Mouse (Mus musculus) hematopoietic stem cell, adult 5-6 weeks (primary cell): ENCODE results near the gene Hlcs. TPM values are rescaled to one million over a fixed set of nuclear protein-coding genes. Genes with fewer than 3 reads are reported as not detected.

ENCODE experiments used
- ATAC-seq, 2 experiments: fragments of 125-278 bp in 1 of 2; replicated peaks in 1 of 2; 2 replicates each; pipeline ENCODE4 v1.8.0; 2016 to 2017; ENCODE audit warnings: inconsistent platforms in 2 of 2, mild to moderate bottlenecking in 2 of 2, moderate number of reproducible peaks in 2 of 2, low read depth in 1 of 2, moderate TSS enrichment in 1 of 2; ENCODE audit not compliant: low FRiP score in 2 of 2, poor library complexity in 2 of 2, severe bottlenecking in 2 of 2, insufficient read depth in 1 of 2, low TSS enrichment in 1 of 2
- total RNA-seq: library from RNA; stranded (forward); fragments of 172-1452, 232-1000 nt; gene quantifications from 2 replicates; pipeline ENCODE4 v1.2.3, GENCODE M21; 2017

The Hlcs gene
- total RNA-seq, 1 experiment from 2014 or later, result 11.7 TPM

GRCm38 (mm10) chr16:94084711-94085602, 228.4 kb downstream of the Hlcs start, which contains the start of gene Sim2:
Sim2 (plus strand) TSS chr16:94084931.
- ATAC-seq, result no peak

DNA sequence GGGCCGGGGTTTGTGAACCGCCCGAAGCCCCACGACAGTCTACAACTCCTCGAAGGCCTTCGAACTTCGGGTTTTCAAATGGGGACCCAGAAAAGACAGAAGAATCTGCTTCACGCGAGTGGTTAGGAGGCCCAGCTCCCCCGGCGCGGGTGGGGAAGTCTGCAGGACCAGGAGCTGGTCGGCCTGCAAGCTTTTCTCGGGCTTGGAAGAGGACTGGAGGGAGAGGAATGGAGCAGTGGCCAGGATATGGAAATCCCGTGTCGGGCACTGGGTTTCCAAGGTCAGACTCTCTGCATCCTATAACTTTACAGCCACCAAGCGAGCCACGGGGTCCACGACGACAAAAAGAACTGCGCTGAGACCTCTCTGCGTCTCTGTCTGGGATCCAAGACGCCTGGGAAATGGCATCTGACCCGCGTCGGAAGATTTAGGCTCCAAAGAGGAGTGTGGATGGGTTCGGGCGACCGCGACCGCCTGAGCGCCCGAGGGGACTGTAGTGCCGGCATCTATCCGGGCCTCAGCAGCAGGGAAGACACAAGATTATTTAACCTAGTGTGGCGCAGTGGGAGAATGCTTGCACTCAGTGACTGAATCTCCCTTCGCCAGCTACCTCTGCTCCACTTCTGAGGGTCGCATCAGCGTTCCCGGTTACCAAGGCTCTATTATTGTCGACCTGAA, 229.4 kb downstream of the Hlcs start:
- ATAC-seq, result no peak

DNA sequence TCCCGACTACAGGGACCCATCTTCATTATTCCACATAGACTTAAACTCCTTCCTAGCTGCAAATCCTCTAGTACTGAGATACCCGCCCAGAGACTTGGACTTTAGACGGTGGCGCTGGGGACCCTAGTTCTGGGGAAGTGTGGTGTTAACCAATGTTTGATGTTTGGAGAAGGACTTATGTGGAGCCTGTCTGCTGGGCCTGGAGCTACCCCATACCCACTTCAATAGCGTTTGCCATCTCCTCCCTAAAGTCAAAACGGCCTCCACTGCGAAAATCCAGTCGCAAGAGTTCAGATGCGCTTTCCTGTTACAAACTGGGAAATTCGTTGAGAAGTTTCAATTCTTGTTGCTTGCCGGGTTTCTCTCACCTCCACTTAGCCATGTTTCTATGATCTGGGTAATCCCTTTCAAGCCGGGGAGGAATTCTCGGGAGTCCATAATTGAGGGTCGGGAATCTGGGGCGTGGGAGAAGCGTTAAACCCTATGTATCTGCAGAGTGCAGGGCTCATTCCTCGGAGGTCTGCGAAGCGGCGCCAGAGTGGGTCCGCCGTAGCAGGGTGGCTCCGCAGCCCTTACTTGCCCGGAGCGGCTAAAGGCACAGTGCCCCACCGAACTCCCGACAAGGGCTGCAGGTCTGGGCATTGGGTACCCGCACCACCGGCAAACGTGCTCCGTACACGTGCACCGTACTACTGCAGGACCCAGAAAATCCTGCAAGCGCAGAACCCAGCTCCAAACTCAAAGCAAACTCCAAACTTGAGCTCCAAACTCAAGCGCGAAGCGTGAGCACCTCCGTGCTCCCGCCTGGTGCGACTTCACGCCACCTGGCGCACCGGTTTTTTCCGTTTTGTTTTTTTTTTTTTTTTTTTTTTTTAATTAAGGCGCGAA, 230.2 kb downstream of the Hlcs start:
- ATAC-seq, result no peak

DNA sequence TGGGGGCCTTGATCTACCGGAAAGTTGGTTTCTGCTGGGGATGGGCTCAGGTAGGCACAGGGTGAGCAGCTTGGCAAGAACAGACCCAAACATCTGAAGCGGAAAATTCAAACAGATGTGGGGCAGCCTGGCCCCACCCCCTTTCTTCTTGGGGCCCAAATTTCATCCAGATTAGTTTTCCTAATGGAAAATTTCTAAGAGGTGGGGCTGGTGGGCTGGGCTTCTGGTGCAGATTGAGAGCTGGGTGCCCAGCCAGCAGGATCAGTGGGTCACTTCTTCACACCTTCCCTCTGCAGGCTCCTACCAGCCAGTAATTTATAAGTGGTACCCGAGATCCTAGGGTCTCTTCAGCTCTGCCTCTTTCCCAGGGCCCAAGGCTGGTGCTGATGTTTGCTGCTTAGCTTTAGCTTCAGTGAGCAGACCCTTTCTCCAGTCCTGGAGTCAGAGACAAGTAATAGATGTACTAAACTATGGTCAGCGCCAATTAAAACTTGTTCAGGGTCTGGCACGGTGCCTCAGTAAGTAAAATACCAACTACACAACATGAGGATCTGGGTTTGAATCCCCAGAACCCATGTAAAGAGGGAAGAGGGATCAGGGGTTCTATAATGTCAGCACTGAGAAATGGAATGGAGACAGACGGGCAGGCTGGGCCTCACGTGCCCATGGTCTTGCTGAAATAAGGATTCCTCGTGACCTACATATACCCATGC, 231.2 kb downstream of the Hlcs start:
- no peak for ATAC-seq

GRCm38 (mm10) chr16:94081596-94081995, 231.8 kb downstream of the Hlcs start:
- ATAC-seq, result no peak

DNA sequence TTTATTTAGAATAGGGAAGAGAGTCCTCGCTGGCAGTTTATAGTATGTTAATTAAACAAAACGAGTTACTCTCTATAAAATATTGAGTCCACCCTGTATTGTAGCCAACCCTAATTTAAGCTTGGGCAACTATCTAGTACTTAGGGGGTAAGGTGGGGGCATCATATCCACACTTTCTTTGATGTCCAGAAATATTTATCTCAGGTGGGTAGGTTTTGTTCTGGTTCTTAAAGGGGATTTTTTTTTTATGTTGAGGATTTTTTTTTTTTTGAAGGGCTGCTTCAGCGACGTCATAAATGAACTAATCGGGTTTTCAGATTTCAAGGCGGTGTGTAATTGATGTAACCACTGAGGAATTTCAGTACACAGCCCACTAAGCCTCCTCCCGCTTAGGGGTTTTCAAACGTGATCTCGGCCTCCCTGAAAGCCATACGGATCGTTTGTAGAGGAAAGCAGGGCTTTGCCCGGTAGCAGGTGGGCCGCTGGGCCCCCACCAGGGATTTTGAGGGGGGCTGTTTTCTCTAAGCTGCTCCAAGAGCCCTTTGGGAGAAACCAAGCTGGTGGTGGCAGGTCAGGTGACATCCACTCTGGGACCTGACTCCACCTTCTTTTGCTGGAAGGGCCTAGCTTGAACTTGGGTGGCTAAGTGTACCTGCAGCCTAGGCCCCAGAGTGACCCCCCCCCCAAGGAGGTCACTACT, 233.4 kb downstream of the Hlcs start:
- ATAC-seq, result no peak

- ATAC-seq, result no peak
Measured at GRCm38 (mm10) chr16:94079075-94079855, 234.1 kb downstream of the Hlcs start.

Other genes with a start within 250 kb of the Hlcs start
- gene Sim2, start 228.6 kb downstream of the Hlcs start, total RNA-seq, result not detected in 2 replicates
- 1.7 and 2.8 TPM in 2 replicates for gene Ripply3, start 14.8 kb upstream of the Hlcs start, total RNA-seq
- gene Ttc3, start 57.0 kb upstream of the Hlcs start, total RNA-seq, result 323 and 338 TPM in 2 replicates
- 33.9 and 60.3 TPM in 2 replicates for gene Pigp, start 58.3 kb upstream of the Hlcs start, total RNA-seq
- gene Vps26c, start 213.3 kb upstream of the Hlcs start, total RNA-seq, result 21.4 and 44.2 TPM in 2 replicates